Mouse (Mus musculus) kidney, adult 2 months (tissue): ENCODE results near the gene Ip6k2.

Source experiments
- CTCF ChIP-seq: fragments of 200-500 bp; conservative IDR thresholded peaks from 2 replicates; pipeline ENCODE4 v1.5.1; 2011; ENCODE audit warnings: low read depth, mild to moderate bottlenecking, control low read depth, low read length, moderate library complexity, mixed read lengths; ENCODE audit not compliant: insufficient read depth, insufficient read length
- POLR2A ChIP-seq: fragments of 200-500 bp; IDR thresholded peaks from one replicate; pipeline ENCODE4 v1.6.1; 2011; ENCODE audit warnings: low read depth, low read length, control low read depth

- TF ChIP-seq CTCF = no peak
- no peak for TF ChIP-seq POLR2A
These were observed 24.1 kb downstream of the Ip6k2 start for GRCm38 (mm10) chr9:108807674-108808073.
